Mouse (Mus musculus) left cerebral cortex, adult 2 months (tissue): ENCODE measurements around the gene Tbxas1. TPM values are rescaled to one million over a fixed set of nuclear protein-coding genes. Genes with fewer than 3 reads are reported as not detected.

Experiments used
- DNase-seq, 2 experiments: peaks; one replicate each; pipeline ENCODE4 v3.0.0; 2021 to 2022; ENCODE audit warnings: low spot score in 2 of 2, mixed read lengths in 1 of 2; ENCODE audit errors: extremely low spot score in 1 of 2
- H3K27ac ChIP-seq: fragments of 200-600 bp; 2 replicates; pipeline ENCODE4 v1.8.1; 2022
- H3K4me3 ChIP-seq: fragments of 200-600 bp; 2 replicates; pipeline ENCODE4 v1.8.1; 2022
- CTCF ChIP-seq: fragments of 200-600 bp; IDR thresholded peaks from 2 replicates; pipeline ENCODE4 v1.8.1; 2022; ENCODE audit warnings: antibody characterized with exemption, mild to moderate bottlenecking, moderate library complexity
- intact Hi-C: fragments of 180-260 bp; cut with DNase I; formaldehyde crosslinking; loops from one replicate; pipeline ENCODE4 v1.15.1; 2025
- total RNA-seq, 2 experiments: library from RNA; stranded (reverse); gene quantifications; 2 replicates each; pipeline ENCODE4 v1.2.3; 2021

Tbxas1 gene
- total RNA-seq, 2 experiments from 2014 or later, result 2.2 to 2.6 TPM

GRCm38 (mm10) chr6:38928489-38928888 is 53.3 kb downstream of the Tbxas1 start:
- no peak overlapping the region for H3K4me3 ChIP-seq
- intact Hi-C loops, result no loop called here
- TF ChIP-seq CTCF, result no peak
- H3K27ac ChIP-seq, result no peak overlapping the region
- no peak for DNase-seq

DNA sequence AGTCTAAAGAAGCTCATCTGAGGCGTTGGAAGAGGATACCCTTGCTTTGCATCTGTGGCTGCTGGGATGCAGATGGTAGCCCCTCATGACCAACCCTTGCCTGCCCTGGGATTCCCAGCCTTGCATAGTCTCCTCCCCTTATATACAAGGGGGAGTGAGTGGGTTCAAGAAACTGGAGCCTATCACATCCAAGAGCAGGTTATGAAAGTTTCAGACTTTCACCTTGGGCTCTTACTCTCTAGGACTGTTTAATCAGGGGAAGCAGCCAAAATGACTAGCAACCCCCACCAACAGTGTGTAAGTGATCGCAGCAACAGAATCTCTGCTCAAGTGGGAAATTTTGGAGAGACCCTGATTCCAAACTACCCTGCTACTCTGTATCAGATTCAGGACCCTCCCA is 60.8 kb downstream of the Tbxas1 start:
- no peak for TF ChIP-seq CTCF
- Histone ChIP-seq H3K4me3 (no peak overlapping the region), H3K27ac (no peak overlapping the region)
- DNase-seq, result no peak
- intact Hi-C loops, result no loop called here

- TF ChIP-seq CTCF, result no peak
- H3K27ac ChIP-seq, result no peak overlapping the region
- no peak overlapping the region for H3K4me3 ChIP-seq
- DNase-seq, result no peak
- intact Hi-C loops, result no loop called here
Observed at GRCm38 (mm10) chr6:38938421-38938820, 63.2 kb downstream of the Tbxas1 start.

- no peak overlapping the region for H3K4me3 ChIP-seq
- TF ChIP-seq CTCF, result no peak
- H3K27ac ChIP-seq, result no peak overlapping the region
- DNase-seq, result no peak
- intact Hi-C loops, result no loop called here
Observed at GRCm38 (mm10) chr6:38939096-38939495, 63.9 kb downstream of the Tbxas1 start.

GRCm38 (mm10) chr6:38941016-38941415 is 65.8 kb downstream of the Tbxas1 start:
- DNase-seq, result no peak
- intact Hi-C loops, result no loop called here
- no peak overlapping the region for H3K27ac ChIP-seq
- TF ChIP-seq CTCF, result no peak
- H3K4me3 ChIP-seq, result no peak overlapping the region

DNA sequence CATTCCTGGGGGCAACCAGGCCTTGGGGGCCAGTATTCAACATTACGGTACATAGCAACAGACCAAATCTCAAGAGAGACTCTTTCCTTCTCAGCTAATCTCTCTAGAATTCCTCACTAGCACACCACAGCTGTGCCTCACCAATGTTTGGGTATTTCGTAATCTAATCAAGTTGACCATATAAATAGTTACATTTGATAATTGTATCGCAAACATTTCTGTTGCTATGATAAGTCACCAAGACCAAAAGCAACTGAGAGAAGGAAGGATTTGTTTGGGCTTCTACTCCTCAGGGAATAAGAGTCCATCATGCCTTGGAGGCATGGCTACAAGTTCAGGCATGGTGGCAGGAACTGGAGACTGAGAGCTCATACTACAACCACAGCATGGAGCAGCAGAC is 67.6 kb downstream of the Tbxas1 start:
- Histone ChIP-seq H3K4me3 (no peak overlapping the region), H3K27ac (no peak overlapping the region)
- TF ChIP-seq CTCF, result no peak
- no peak for DNase-seq
- intact Hi-C loops, result no loop called here

DNA sequence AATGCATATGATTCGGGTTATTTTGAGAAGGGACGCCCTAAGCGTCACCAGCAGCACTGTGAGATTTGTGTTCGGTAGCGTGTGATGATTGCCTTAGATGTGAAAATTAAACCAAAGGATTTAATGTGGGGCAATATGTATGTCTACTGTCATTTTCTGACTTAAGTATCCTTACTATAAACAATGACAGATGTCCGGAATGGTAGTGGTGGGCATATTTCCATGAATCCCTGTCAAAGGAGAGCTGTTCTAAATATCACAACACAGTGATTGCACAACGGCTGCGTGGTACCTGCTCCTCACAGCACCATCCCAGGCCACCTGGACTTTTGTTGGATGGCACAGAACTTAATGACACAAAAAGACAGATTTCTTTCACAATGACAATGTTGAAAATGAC is 69.2 kb downstream of the Tbxas1 start:
- intact Hi-C loops, result no loop called here
- H3K4me3 ChIP-seq, result no peak overlapping the region
- TF ChIP-seq CTCF, result no peak
- no peak for DNase-seq
- H3K27ac ChIP-seq, result no peak overlapping the region

GRCm38 (mm10) chr6:38944826-38945225 is 69.6 kb downstream of the Tbxas1 start:
- Histone ChIP-seq H3K27ac (no peak overlapping the region), H3K4me3 (no peak overlapping the region)
- no peak for TF ChIP-seq CTCF
- intact Hi-C loops, result no loop called here
- no peak for DNase-seq

- no peak for TF ChIP-seq CTCF
- no peak overlapping the region for H3K27ac ChIP-seq
- no peak for DNase-seq
- intact Hi-C loops, result no loop called here
- H3K4me3 ChIP-seq, result no peak overlapping the region
Observed at GRCm38 (mm10) chr6:38945681-38946080, 70.5 kb downstream of the Tbxas1 start.

DNA sequence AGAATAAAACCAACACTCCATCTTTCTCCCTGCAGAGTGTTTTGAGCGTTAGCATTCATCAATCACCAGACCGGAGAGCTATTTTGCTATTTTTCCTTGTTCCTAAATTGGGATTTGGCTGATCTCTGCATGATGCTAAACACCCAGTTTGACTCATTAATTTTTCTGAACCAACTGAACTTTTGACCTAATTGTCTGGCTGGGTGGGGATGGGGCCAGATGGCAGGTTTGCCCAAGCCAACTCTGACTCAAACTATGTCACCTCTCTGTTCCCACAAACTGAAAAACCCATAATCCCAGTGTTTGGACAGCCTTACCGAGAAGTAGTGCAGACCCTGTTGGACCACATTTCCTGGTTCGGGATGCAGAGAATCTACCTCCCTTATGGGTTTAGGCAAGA is 72.1 kb downstream of the Tbxas1 start:
- no peak for DNase-seq
- no peak overlapping the region for H3K4me3 ChIP-seq
- no peak for TF ChIP-seq CTCF
- H3K27ac ChIP-seq, result no peak overlapping the region
- intact Hi-C loops, result no loop called here

- no peak for DNase-seq
- no peak for TF ChIP-seq CTCF
- intact Hi-C loops, result loop anchor here (5.0 kb wide), 1 partner anchor 108 kb away; no protein-coding TSS in a partner anchor
- no peak overlapping the region for H3K27ac ChIP-seq
- H3K4me3 ChIP-seq, result no peak overlapping the region
Observed at GRCm38 (mm10) chr6:38949683-38950161, 74.5 kb downstream of the Tbxas1 start.

DNA sequence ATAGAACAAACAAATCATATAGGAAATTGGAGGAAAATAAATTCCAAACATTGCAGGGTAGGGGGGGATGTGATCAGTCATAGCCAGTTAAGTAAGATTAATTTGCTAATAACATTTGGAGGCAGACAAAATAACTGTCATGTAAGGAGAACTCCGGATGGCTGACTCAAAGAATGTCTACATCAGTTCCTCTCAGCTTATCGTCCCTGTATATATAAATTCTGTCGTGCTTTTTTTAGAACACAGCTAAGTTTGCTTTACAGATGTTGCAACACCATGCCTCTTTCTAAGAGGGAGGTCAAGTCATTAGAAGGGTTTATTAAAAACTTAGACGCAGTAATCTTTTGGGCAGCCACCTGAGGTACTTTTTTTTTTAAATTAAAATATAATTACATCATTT is 75.1 kb downstream of the Tbxas1 start:
- Histone ChIP-seq H3K4me3 (no peak overlapping the region), H3K27ac (no peak overlapping the region)
- DNase-seq, result no peak
- TF ChIP-seq CTCF, result no peak
- intact Hi-C loops, result loop anchor here (5.0 kb wide), 1 partner anchor 107 kb away; no protein-coding TSS in a partner anchor

- intact Hi-C loops, result loop anchor here (5.0 kb wide), 1 partner anchor 106 kb away; no protein-coding TSS in a partner anchor
- Histone ChIP-seq H3K27ac (no peak overlapping the region), H3K4me3 (no peak overlapping the region)
- DNase-seq, result no peak
- no peak for TF ChIP-seq CTCF
Observed at GRCm38 (mm10) chr6:38950838-38951237, 75.6 kb downstream of the Tbxas1 start.
